Mouse (Mus musculus) stomach, embryonic 14.5 days (tissue): Measurements from ENCODE around the gene Isca1. TPM values are rescaled to one million over a fixed set of nuclear protein-coding genes. Genes with fewer than 3 reads are reported as not detected.
"Not testable (repeated sequence)": the region's sequence is repeated elsewhere in the genome, so short reads cannot be mapped to it uniquely, and the experiment has no call there.

Experiments
- ATAC-seq: fragments of 200-750 bp; cut with Nextera tagmentation; 2 replicates; pipeline ENCODE4 v1.8.0; 2017; ENCODE audit warnings: low read depth, moderate TSS enrichment; ENCODE audit not compliant: insufficient number of reproducible peaks, insufficient read depth, low FRiP score
- H3K27ac ChIP-seq: fragments of 300-500 bp; sonication (generic); 2 replicates; pipeline ENCODE4 v1.5.1; 2014; ENCODE audit warnings: mild to moderate bottlenecking, low read length, moderate library complexity, mixed read lengths
- H3K27me3 ChIP-seq: fragments of 300-500 bp; sonication (generic); 2 replicates; pipeline ENCODE4 v1.6.1; 2014; ENCODE audit warnings: low read length, control low read depth, mixed read lengths; ENCODE audit not compliant: control insufficient read depth, insufficient read depth
- H3K36me3 ChIP-seq: fragments of 300-500 bp; sonication (generic); 2 replicates; pipeline ENCODE4 v1.6.1; 2014; ENCODE audit warnings: mild to moderate bottlenecking, control low read depth, low read length, moderate library complexity, mixed read lengths; ENCODE audit not compliant: control insufficient read depth, insufficient read depth
- H3K4me1 ChIP-seq: fragments of 300-500 bp; sonication (generic); 2 replicates; pipeline ENCODE4 v1.6.1; 2014; ENCODE audit warnings: low read length, control low read depth, mixed read lengths; ENCODE audit not compliant: control insufficient read depth, insufficient read depth
- H3K4me2 ChIP-seq: fragments of 300-500 bp; sonication (generic); replicated peaks from 2 replicates; pipeline ENCODE4 v1.6.1; 2014; ENCODE audit warnings: low read depth, low read length, control low read depth
- H3K4me3 ChIP-seq: fragments of 300-500 bp; sonication (generic); 2 replicates; pipeline ENCODE4 v1.5.1; 2014; ENCODE audit warnings: low read depth, low read length, control low read depth
- H3K9ac ChIP-seq: fragments of 300-500 bp; sonication (generic); replicated peaks from 2 replicates; pipeline ENCODE4 v1.6.1; 2014; ENCODE audit warnings: low read depth, mild to moderate bottlenecking, control low read depth, low read length, moderate library complexity, mixed read lengths
- H3K9me3 ChIP-seq: fragments of 300-500 bp; sonication (generic); 2 replicates; pipeline ENCODE4 v1.6.1; 2016; ENCODE audit warnings: low read depth, low read length, control low read depth; ENCODE audit not compliant: control insufficient read depth
- WGBS: fragments of 180-500 bp; shearing (Covaris S2); extraction: QIAGEN DNeasy Blood & Tissue Kit; methylation state at CpG from one replicate; pipeline ENCODE4 v1.1.7; 2014; 5-methylcytosine and 5-hydroxymethylcytosine counted together
- polyA plus RNA-seq: library from polyadenylated mRNA; unstranded; fragments of >200 nt; fragmentation: Nextera tagmentation; extraction: Ambion mirVana; gene quantifications from 2 replicates; pipeline ENCODE4 v1.2.1, GENCODE M21; 2014

The Isca1 gene
- polyA plus RNA-seq, 1 experiment from 2014 or later, result 121 TPM

DNA sequence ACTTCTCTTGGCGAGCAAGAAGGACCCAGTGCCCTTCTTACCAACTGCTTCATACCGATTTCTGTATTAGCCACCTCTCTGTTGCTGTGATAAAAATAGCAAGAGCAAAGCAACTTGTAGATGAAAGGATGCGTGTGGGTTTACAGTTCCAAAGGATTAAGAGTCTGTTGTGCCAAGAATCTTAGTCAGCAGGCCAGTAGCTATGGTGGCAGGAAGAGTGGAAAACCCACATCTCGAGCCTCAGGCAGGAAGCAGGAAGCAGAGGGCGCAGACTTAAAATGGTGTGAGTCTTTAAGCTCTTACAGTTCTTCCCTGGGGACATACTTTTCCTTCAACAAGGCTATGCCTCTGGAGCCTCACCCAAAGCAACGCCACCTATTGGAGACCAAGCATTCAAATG lies 24.1 kb downstream of the Isca1 start:
- Histone ChIP-seq H3K9me3 (no peaks in the 10 kb centered on the region), H3K4me3 (no peak overlapping the region), H3K9ac (no peak overlapping the region), H3K27ac (no peak overlapping the region), H3K36me3 (no peaks in the 10 kb centered on the region), H3K4me1 (no peaks in the 10 kb centered on the region), H3K27me3 (no peaks in the 10 kb centered on the region), H3K4me2 (no peak overlapping the region)
- no peak for ATAC-seq
- 79% methylated on average over 6 of the region's 6 CpGs for WGBS

DNA sequence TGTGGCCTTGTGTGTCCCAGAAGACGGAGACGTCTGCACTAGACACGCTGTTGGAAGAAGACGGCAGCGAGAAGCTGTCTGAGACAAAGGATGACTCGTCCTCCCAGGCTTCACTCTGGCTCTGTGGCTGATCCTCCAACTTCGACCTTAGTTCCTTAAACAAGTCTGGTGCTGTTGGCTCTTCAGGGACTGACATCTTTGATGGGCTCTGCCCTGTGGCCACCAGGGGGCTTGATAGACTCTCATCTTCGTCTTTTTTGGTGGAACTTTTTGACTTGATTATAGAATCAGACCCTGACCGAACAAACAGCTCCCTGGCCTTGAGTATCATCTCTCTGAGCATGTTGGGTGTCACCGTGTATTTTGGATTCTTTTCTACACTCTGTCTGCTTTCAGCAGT lies 27.9 kb downstream of the Isca1 start:
- no peak overlapping the region for H3K4me2 ChIP-seq
- H3K27me3 ChIP-seq, result no peaks in the 10 kb centered on the region
- no peak overlapping the region for H3K9ac ChIP-seq
- H3K9me3 ChIP-seq, result no peaks in the 10 kb centered on the region
- H3K4me3 ChIP-seq, result no peak overlapping the region
- no peak for ATAC-seq
- 70% methylated on average over 10 of the region's 10 CpGs for WGBS
- H3K27ac ChIP-seq, result no peak overlapping the region
- H3K36me3 ChIP-seq, result no peaks in the 10 kb centered on the region
- H3K4me1 ChIP-seq, result no peaks in the 10 kb centered on the region

DNA sequence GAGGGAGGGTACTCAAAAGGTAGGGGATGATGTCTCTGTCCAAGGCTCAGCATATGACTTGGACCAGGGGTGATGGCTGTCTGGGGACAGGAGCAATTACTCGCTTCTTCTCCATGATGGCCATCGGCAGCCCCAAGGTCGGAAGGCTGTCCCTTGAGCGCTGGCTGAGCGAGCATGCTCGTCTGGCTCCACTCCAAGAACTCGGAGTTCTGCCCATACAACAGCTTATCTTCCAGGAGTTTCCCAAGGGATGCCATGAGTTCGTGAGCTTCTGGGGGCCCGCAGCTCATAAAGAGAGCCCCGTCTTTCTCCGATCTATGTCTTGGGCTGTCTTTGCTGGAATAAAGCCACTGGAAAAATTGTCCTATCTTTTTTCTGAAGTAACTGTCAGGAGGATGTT lies 28.5 kb downstream of the Isca1 start:
- H3K36me3 ChIP-seq, result no peaks in the 10 kb centered on the region
- H3K27ac ChIP-seq, result no peak overlapping the region
- no peaks in the 10 kb centered on the region for H3K9me3 ChIP-seq
- ATAC-seq, result no peak
- no peak overlapping the region for H3K9ac ChIP-seq
- no peak overlapping the region for H3K4me3 ChIP-seq
- no peaks in the 10 kb centered on the region for H3K27me3 ChIP-seq
- H3K4me2 ChIP-seq, result no peak overlapping the region
- no peaks in the 10 kb centered on the region for H3K4me1 ChIP-seq
- WGBS, result 91% methylated on average over 11 of the region's 11 CpGs

DNA sequence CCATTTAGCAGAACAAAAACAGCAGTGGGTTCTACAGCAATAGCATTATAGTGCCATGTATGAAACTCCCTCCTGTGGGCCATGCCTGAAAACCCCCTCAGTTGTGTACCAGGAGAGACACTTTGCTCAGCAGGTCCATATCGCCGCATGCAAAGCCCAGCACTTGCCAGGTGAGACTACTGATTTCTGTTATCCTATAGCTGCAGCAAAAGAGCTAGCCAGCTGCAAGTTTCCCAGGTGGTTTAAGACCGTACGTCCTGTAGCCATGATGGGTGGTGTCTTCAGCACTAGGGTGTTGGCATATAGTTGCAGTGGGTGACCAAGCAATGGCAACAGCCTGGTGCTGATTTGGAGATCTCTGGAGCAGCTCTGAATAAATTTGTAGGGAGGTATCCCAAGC lies 30.2 kb downstream of the Isca1 start:
- Histone ChIP-seq H3K27me3 (no peaks in the 10 kb centered on the region), H3K9ac (no peak overlapping the region), H3K4me3 (no peak overlapping the region), H3K4me2 (no peak overlapping the region), H3K36me3 (no peaks in the 10 kb centered on the region), H3K4me1 (no peaks in the 10 kb centered on the region), H3K9me3 (no peaks in the 10 kb centered on the region), H3K27ac (no peak overlapping the region)
- WGBS, result 90% methylated on average over 4 of the region's 4 CpGs
- no peak for ATAC-seq

DNA sequence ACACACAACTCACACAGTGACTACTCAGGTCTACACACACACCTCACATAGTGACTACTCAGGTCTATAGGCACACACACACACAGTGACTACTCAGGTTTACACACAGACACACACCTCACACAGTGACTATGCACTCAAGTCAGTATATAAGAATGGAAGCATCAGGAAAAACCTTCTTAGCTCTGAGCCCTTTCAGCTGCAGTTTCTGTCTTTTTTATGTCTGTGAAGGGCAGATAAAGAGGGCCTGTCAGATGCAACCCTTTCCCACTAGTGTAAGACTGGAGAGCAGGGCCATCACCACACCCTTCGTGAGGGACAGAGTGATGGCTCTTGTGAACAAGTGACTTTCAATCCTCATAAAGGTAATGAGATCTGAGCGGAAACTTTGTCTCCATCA lies 31.2 kb downstream of the Isca1 start:
- Histone ChIP-seq H3K9me3 (no peaks in the 10 kb centered on the region), H3K27ac (no peak overlapping the region), H3K4me2 (no peak overlapping the region), H3K4me3 (no peak overlapping the region), H3K9ac (no peak overlapping the region), H3K27me3 (no peaks in the 10 kb centered on the region), H3K4me1 (no peaks in the 10 kb centered on the region), H3K36me3 (no peaks in the 10 kb centered on the region)
- 84% methylated on average over 2 of the region's 2 CpGs for WGBS
- ATAC-seq, result no peak

DNA sequence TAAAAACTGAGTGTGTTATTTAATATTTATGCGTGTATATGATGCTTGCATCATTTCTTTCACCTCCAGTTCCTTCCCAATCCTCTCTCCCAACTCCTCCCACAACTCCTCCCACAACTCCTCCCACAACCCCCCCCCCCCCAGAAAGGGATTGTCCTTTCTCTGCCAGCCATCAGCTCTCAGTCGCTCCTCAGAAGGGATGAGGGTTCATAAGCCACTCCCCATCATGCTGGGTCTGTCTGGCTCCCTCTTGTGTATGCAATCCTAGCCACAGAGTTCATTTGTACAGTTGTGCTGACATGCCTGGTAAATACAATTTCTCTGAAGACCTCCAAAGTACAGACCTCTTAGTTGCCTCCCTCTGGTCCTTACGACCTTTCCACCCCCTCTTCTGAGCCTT lies 34.4 kb downstream of the Isca1 start:
- no peak overlapping the region for H3K4me2 ChIP-seq
- H3K9ac ChIP-seq, result no peak overlapping the region
- H3K4me1 ChIP-seq, result no peaks in the 10 kb centered on the region
- 19% methylated on average over 3 of the region's 3 CpGs for WGBS
- no peak overlapping the region for H3K27ac ChIP-seq
- no peaks in the 10 kb centered on the region for H3K36me3 ChIP-seq
- H3K4me3 ChIP-seq, result no peak overlapping the region
- ATAC-seq, result peak; percentile 69; the same call in 1 of the 2 replicates
- H3K27me3 ChIP-seq, result no peaks in the 10 kb centered on the region
- H3K9me3 ChIP-seq, result no peaks in the 10 kb centered on the region

DNA sequence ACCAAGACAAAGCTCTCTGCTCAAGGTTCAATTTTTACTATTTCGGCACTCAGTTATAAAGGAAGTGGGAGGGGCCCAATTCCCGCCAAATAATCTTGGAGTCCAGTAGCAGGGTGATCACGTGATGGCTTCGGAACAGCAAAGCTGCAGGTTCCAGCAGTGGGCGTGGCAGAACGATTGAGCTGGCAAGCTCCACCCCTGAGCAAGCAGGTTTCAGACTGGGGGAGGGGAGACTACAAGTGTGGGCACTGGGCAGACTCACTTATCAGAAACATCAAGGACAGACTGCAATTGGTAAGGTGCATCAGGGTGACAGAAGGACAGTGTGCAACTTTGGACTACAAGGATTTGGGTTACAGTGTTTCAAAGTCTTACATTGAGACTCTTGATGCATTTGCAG lies 35.3 kb downstream of the Isca1 start:
- not testable (repeated sequence) for H3K4me2 ChIP-seq, H3K4me3 ChIP-seq, H3K27me3 ChIP-seq, H3K4me1 ChIP-seq, H3K27ac ChIP-seq, H3K9me3 ChIP-seq, H3K36me3 ChIP-seq, H3K9ac ChIP-seq
- ATAC-seq, result 0 out of 2 replicates have a peak, but pooled peaks have one; percentile 17
- WGBS, result 23% methylated on average over 5 of the region's 6 CpGs

DNA sequence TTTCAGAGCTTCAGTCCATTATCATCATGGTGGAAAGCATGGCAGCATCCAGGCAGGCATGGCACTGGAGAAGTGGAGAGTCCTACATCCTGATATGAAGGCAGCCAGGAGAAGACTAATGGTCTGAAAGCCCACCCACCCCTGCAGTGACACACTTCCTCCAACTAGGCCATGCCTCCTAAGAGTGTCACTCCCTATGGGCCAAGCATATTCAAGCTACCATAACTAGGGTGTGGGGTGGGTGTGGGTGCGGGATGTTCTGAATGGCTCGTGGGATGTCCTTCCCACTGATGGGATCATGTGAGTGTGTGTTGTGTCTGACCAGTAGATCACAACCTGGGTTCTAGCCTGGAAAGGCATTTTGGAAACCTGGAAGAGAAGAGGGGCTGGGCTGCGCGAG lies 35.7 kb downstream of the Isca1 start:
- Histone ChIP-seq H3K36me3 (no peaks in the 10 kb centered on the region), H3K4me2 (no peak overlapping the region), H3K9ac (no peak overlapping the region), H3K27ac (no peak overlapping the region), H3K9me3 (no peaks in the 10 kb centered on the region), H3K27me3 (no peaks in the 10 kb centered on the region), H3K4me3 (no peak overlapping the region), H3K4me1 (no peaks in the 10 kb centered on the region)
- no peak for ATAC-seq
- 88% methylated on average over 2 of the region's 4 CpGs for WGBS

DNA sequence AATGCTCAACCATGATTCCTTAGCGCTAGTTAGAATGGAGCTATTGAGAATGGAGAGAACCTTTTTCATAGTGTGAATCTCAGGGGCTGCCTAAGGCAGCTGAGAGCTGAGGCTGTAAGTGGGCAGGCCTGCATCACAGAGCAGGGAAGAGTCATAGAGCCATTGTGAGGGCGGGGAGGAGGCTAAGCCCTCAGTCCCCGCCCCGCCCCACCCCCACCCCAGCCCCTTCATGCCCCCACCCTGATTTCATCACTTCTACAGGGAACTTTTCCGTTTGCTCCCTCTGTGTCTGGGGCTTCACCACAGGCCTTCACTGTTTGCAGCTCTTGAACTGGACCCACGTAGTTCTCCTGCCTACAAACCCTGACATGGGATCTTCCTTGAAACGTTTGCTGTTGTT lies 38.0 kb downstream of the Isca1 start, which contains the start of gene Spata31d1d:
TSS of gene Spata31d1d (minus strand) at position 101 of the 400 bp plus-strand sequence.
- no peak within 1 kb of the TSS for H3K4me2 ChIP-seq
- no peaks in the 10 kb centered on the region for H3K27me3 ChIP-seq
- H3K9me3 ChIP-seq, result no peaks in the 10 kb centered on the region
- no peaks in the 10 kb centered on the region for H3K4me1 ChIP-seq
- no peak for ATAC-seq
- no peaks in the 10 kb centered on the region for H3K36me3 ChIP-seq
- no peak within 1 kb of the TSS for H3K27ac ChIP-seq
- no peak within 1 kb of the TSS for H3K9ac ChIP-seq
- H3K4me3 ChIP-seq, result no peak within 1 kb of the TSS
- WGBS, result 43% methylated on average over 7 of the region's 7 CpGs
